Mouse (Mus musculus): ENCODE data around the gene Kdm5c.

Gene Kdm5c

GRCm38 (mm10) chrX:152306224-152306623 is 73.4 kb downstream of the Kdm5c start:
- no peak for DNase-seq

- no peak for DNase-seq
Measured at GRCm38 (mm10) chrX:152307371-152307770, 74.6 kb downstream of the Kdm5c start.

GRCm38 (mm10) chrX:152307942-152308341 is 75.1 kb downstream of the Kdm5c start:
- DNase-seq, result peak; percentile 24

GRCm38 (mm10) chrX:152320535-152320934 is 87.7 kb downstream of the Kdm5c start:
- DNase-seq, result no peak

- DNase-seq, result no peak
Measured at GRCm38 (mm10) chrX:152322776-152323175, 90.0 kb downstream of the Kdm5c start.

GRCm38 (mm10) chrX:152323584-152323983 is 90.8 kb downstream of the Kdm5c start:
- DNase-seq, result no peak
